Mouse (Mus musculus) forebrain, embryonic 15.5 days (tissue): ENCODE measurements around the gene Utrn. TPM values are rescaled to one million over a fixed set of nuclear protein-coding genes. Genes with fewer than 3 reads are reported as not detected.
A peak's percentile ranks its signal among the peaks of the same experiment; 100 is the strongest.

Experiments used
- ATAC-seq: fragments of 200-750 bp; cut with Nextera tagmentation; replicated peaks from 2 replicates; pipeline ENCODE4 v1.8.0; 2017; ENCODE audit warnings: mild to moderate bottlenecking, moderate TSS enrichment, moderate library complexity
- H3K27ac ChIP-seq: fragments of 300-500 bp; sonication (generic); replicated peaks from 2 replicates; pipeline ENCODE4 v1.5.1; 2015; ENCODE audit warnings: mild to moderate bottlenecking, inconsistent platforms
- H3K27me3 ChIP-seq: fragments of 300-500 bp; sonication (generic); 2 replicates; pipeline ENCODE4 v1.6.1; 2015; ENCODE audit warnings: inconsistent platforms
- H3K36me3 ChIP-seq: fragments of 300-500 bp; sonication (generic); 2 replicates; pipeline ENCODE4 v1.6.1; 2015; ENCODE audit warnings: mild to moderate bottlenecking, inconsistent platforms
- H3K4me1 ChIP-seq: fragments of 300-500 bp; sonication (generic); 2 replicates; pipeline ENCODE4 v1.6.1; 2015; ENCODE audit warnings: inconsistent platforms
- H3K4me2 ChIP-seq: fragments of 300-500 bp; sonication (generic); replicated peaks from 2 replicates; pipeline ENCODE4 v1.6.1; 2015; ENCODE audit warnings: mild to moderate bottlenecking, inconsistent platforms
- H3K4me3 ChIP-seq: fragments of 300-500 bp; sonication (generic); 2 replicates; pipeline ENCODE4 v1.5.1; 2015; ENCODE audit warnings: mild to moderate bottlenecking, inconsistent platforms
- H3K9ac ChIP-seq: fragments of 300-500 bp; sonication (generic); replicated peaks from 2 replicates; pipeline ENCODE4 v1.6.1; 2015; ENCODE audit warnings: mild to moderate bottlenecking, inconsistent platforms
- H3K9me3 ChIP-seq: fragments of 300-500 bp; sonication (generic); 2 replicates; pipeline ENCODE4 v1.6.1; 2016; ENCODE audit warnings: inconsistent platforms
- WGBS: fragments of 180-500 bp; shearing (Covaris S2); methylation state at CpG from one replicate; pipeline ENCODE4 v1.1.7; 2015; ENCODE audit warnings: mixed read lengths; 5-methylcytosine and 5-hydroxymethylcytosine counted together
- polyA plus RNA-seq: library from polyadenylated mRNA; unstranded; fragments of >200 nt; fragmentation: Nextera tagmentation; extraction: Ambion mirVana; gene quantifications from 2 replicates; pipeline ENCODE4 v1.2.1, GENCODE M21; 2015

Utrn gene
- polyA plus RNA-seq, 1 experiment from 2014 or later: 17.8 TPM

- WGBS: 81% methylated on average over 2 of the region's 2 CpGs
- no peaks in the 10 kb centered on the region for H3K9me3 ChIP-seq
- H3K4me1 ChIP-seq: peaks cover 6% of the 10 kb centered on the region; the same call in 1 of the 2 replicates
- ATAC-seq: no peak
- H3K4me3 ChIP-seq: no peak overlapping the region
- no peak overlapping the region for H3K9ac ChIP-seq
- no peak overlapping the region for H3K4me2 ChIP-seq
- no peak overlapping the region for H3K27ac ChIP-seq
- no peaks in the 10 kb centered on the region for H3K36me3 ChIP-seq
- peaks cover under 1% of the 10 kb centered on the region; the same call in 1 of the 2 replicates for H3K27me3 ChIP-seq
Measured at GRCm38 (mm10) chr10:12554090-12554718, 315.0 kb downstream of the Utrn start.

GRCm38 (mm10) chr10:12552890-12553278, 316.3 kb downstream of the Utrn start:
- 58% methylated on average over 5 of the region's 5 CpGs for WGBS
- no peak for ATAC-seq

GRCm38 (mm10) chr10:12552196-12552889, 316.8 kb downstream of the Utrn start:
- H3K27ac ChIP-seq: no peak overlapping the region
- 52% methylated on average over 11 of the region's 11 CpGs for WGBS
- no peak overlapping the region for H3K4me2 ChIP-seq
- no peaks in the 10 kb centered on the region for H3K36me3 ChIP-seq
- H3K4me3 ChIP-seq: no peak overlapping the region
- peaks cover 9% of the 10 kb centered on the region; the same call in 1 of the 2 replicates for H3K27me3 ChIP-seq
- H3K9me3 ChIP-seq: no peaks in the 10 kb centered on the region
- H3K9ac ChIP-seq: no peak overlapping the region
- peaks cover 22% of the 10 kb centered on the region for H3K4me1 ChIP-seq
- ATAC-seq: no peak

More at GRCm38 (mm10) chr10:12552890-12553278, 316.3 kb downstream of the Utrn start:
- Histone ChIP-seq H3K4me3 (no peak overlapping the region), H3K4me1 (peaks cover 19% of the 10 kb centered on the region), H3K9me3 (no peaks in the 10 kb centered on the region), H3K36me3 (no peaks in the 10 kb centered on the region), H3K4me2 (no peak overlapping the region), H3K27ac (no peak overlapping the region), H3K9ac (no peak overlapping the region), H3K27me3 (peaks cover 9% of the 10 kb centered on the region; the same call in 1 of the 2 replicates)

GRCm38 (mm10) chr10:12551735-12552134, 317.4 kb downstream of the Utrn start:
- H3K27me3 ChIP-seq: peaks cover 9% of the 10 kb centered on the region; the same call in 1 of the 2 replicates
- H3K4me3 ChIP-seq: no peak overlapping the region
- H3K4me2 ChIP-seq: no peak overlapping the region
- H3K9me3 ChIP-seq: no peaks in the 10 kb centered on the region
- ATAC-seq: no peak
- 73% methylated on average over 5 of the region's 5 CpGs for WGBS
- H3K4me1 ChIP-seq: peaks cover 28% of the 10 kb centered on the region
- no peak overlapping the region for H3K27ac ChIP-seq
- H3K9ac ChIP-seq: no peak overlapping the region
- no peaks in the 10 kb centered on the region for H3K36me3 ChIP-seq

GRCm38 (mm10) chr10:12549945-12550540, 319.1 kb downstream of the Utrn start:
- no peak overlapping the region for H3K4me2 ChIP-seq
- H3K9me3 ChIP-seq: no peaks in the 10 kb centered on the region
- no peak for ATAC-seq
- WGBS: 19% methylated on average over 1 of the region's 1 CpGs
- H3K36me3 ChIP-seq: no peaks in the 10 kb centered on the region
- no peak overlapping the region for H3K27ac ChIP-seq
- peaks cover 9% of the 10 kb centered on the region; the same call in 1 of the 2 replicates for H3K27me3 ChIP-seq
- no peak overlapping the region for H3K9ac ChIP-seq
- peaks cover 35% of the 10 kb centered on the region for H3K4me1 ChIP-seq
- H3K4me3 ChIP-seq: no peak overlapping the region

GRCm38 (mm10) chr10:12549261-12549660, 319.9 kb downstream of the Utrn start:
- H3K9ac ChIP-seq: no peak overlapping the region
- no peak overlapping the region for H3K4me2 ChIP-seq
- peaks cover 35% of the 10 kb centered on the region for H3K4me1 ChIP-seq
- ATAC-seq: no peak
- H3K27ac ChIP-seq: no peak overlapping the region
- H3K4me3 ChIP-seq: no peak overlapping the region
- H3K36me3 ChIP-seq: no peaks in the 10 kb centered on the region
- WGBS: 17% methylated on average over 5 of the region's 5 CpGs
- peaks cover 9% of the 10 kb centered on the region; the same call in 1 of the 2 replicates for H3K27me3 ChIP-seq
- no peaks in the 10 kb centered on the region for H3K9me3 ChIP-seq

GRCm38 (mm10) chr10:12548616-12549084, 320.5 kb downstream of the Utrn start:
- Histone ChIP-seq H3K27ac (no peak overlapping the region), H3K4me3 (peak overlapping the region; percentile 29), H3K4me2 (peak overlapping the region; percentile 44), H3K9ac (0 out of 2 replicates have a peak overlapping the region, but pooled peaks have one; percentile 7), H3K9me3 (no peaks in the 10 kb centered on the region), H3K36me3 (no peaks in the 10 kb centered on the region), H3K4me1 (peaks cover 35% of the 10 kb centered on the region), H3K27me3 (peaks cover 9% of the 10 kb centered on the region; the same call in 1 of the 2 replicates)
- under 1% methylated on average over 13 of the region's 13 CpGs for WGBS
- ATAC-seq: peak; percentile 89

GRCm38 (mm10) chr10:12547037-12547625, 322.0 kb downstream of the Utrn start:
- Histone ChIP-seq H3K4me2 (0 out of 2 replicates have a peak overlapping the region, but pooled peaks have one; percentile 6), H3K4me1 (peaks cover 31% of the 10 kb centered on the region), H3K36me3 (no peaks in the 10 kb centered on the region), H3K9ac (no peak overlapping the region), H3K9me3 (no peaks in the 10 kb centered on the region), H3K27ac (no peak overlapping the region), H3K27me3 (peaks cover 9% of the 10 kb centered on the region; the same call in 1 of the 2 replicates), H3K4me3 (0 out of 2 replicates have a peak overlapping the region, but pooled peaks have one; percentile 5)
- 8% methylated on average over 6 of the region's 6 CpGs for WGBS
- ATAC-seq: peak; percentile 71

- H3K9me3 ChIP-seq: no peaks in the 10 kb centered on the region
- H3K27me3 ChIP-seq: peaks cover 9% of the 10 kb centered on the region; the same call in 1 of the 2 replicates
- ATAC-seq: no peak
- WGBS: 69% methylated on average over 2 of the region's 2 CpGs
- H3K4me3 ChIP-seq: no peak overlapping the region
- H3K36me3 ChIP-seq: no peaks in the 10 kb centered on the region
- no peak overlapping the region for H3K9ac ChIP-seq
- H3K27ac ChIP-seq: no peak overlapping the region
- peaks cover 31% of the 10 kb centered on the region for H3K4me1 ChIP-seq
- H3K4me2 ChIP-seq: no peak overlapping the region
Measured at GRCm38 (mm10) chr10:12545440-12545839, 323.7 kb downstream of the Utrn start.

GRCm38 (mm10) chr10:12541757-12542156, 327.4 kb downstream of the Utrn start:
- Histone ChIP-seq H3K36me3 (no peaks in the 10 kb centered on the region), H3K9me3 (no peaks in the 10 kb centered on the region), H3K4me2 (no peak overlapping the region), H3K9ac (no peak overlapping the region), H3K4me1 (peaks cover 7% of the 10 kb centered on the region), H3K27me3 (no peaks in the 10 kb centered on the region), H3K27ac (no peak overlapping the region), H3K4me3 (no peak overlapping the region)
- ATAC-seq: no peak
- 86% methylated on average over 1 of the region's 1 CpGs for WGBS

GRCm38 (mm10) chr10:12535272-12535671, 333.9 kb downstream of the Utrn start:
- Histone ChIP-seq H3K9me3 (no peaks in the 10 kb centered on the region), H3K9ac (no peak overlapping the region), H3K27me3 (no peaks in the 10 kb centered on the region), H3K4me3 (no peak overlapping the region), H3K27ac (no peak overlapping the region), H3K4me2 (no peak overlapping the region), H3K36me3 (no peaks in the 10 kb centered on the region), H3K4me1 (no peaks in the 10 kb centered on the region)
- WGBS: 100% methylated on average over 1 of the region's 1 CpGs
- no peak for ATAC-seq
